Mouse (Mus musculus): Measurements from ENCODE around the gene Pla2g12a. TPM values are rescaled to one million over a fixed set of nuclear protein-coding genes. Genes with fewer than 3 reads are reported as not detected.

Pla2g12a gene
- polyA plus RNA-seq, 1 experiment from 2014 or later, result 38.7 TPM

DNA sequence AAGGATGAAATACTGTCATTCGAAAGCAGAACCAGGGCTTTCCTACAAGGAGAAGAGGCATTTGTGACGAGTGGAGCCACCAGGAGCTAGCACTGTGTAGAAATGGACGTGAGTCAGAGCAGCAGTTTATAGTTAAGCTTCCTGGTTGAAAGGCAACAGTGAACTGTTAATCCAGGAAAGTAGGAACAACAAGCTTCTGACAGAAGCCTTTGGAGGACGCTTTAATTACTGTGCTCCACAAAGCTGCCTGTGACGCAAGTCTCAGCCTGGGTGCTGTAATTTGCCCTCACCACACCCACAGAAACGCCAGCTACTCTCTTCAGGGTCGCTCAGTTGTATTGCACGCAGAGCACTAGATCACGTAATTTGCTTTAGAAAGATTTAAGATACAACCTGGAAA is 58.2 kb downstream of the Pla2g12a start:
- Histone ChIP-seq H3K4me2 (no peak overlapping the region), H3K27ac (no peak overlapping the region), H3K36me3 (no peaks in the 10 kb centered on the region), H3K27me3 (no peaks in the 10 kb centered on the region), H3K4me1 (no peaks in the 10 kb centered on the region), H3K9ac (no peak overlapping the region), H3K4me3 (no peak overlapping the region), H3K9me3 (no peaks in the 10 kb centered on the region)
- 57% methylated on average over 9 of the region's 9 CpGs for WGBS
- no peak for ATAC-seq (ENCODE audit: borderline replicate concordance, extremely low read depth, low FRiP score, low TSS enrichment)

- Histone ChIP-seq H3K9me3 (no peaks in the 10 kb centered on the region), H3K4me1 (no peaks in the 10 kb centered on the region), H3K9ac (no peak overlapping the region), H3K4me3 (no peak overlapping the region), H3K27ac (no peak overlapping the region), H3K27me3 (no peaks in the 10 kb centered on the region), H3K36me3 (no peaks in the 10 kb centered on the region), H3K4me2 (no peak overlapping the region)
- no peak for ATAC-seq (ENCODE audit: borderline replicate concordance, extremely low read depth, low FRiP score, low TSS enrichment)
- WGBS, result 40% methylated on average over 3 of the region's 3 CpGs
Observed at GRCm38 (mm10) chr3:129937848-129938247, 59.4 kb downstream of the Pla2g12a start.

GRCm38 (mm10) chr3:129939058-129939457 is 60.7 kb downstream of the Pla2g12a start:
- Histone ChIP-seq H3K27me3 (no peaks in the 10 kb centered on the region), H3K27ac (no peak overlapping the region), H3K4me3 (no peak overlapping the region), H3K4me1 (no peaks in the 10 kb centered on the region), H3K9ac (no peak overlapping the region), H3K36me3 (no peaks in the 10 kb centered on the region), H3K9me3 (no peaks in the 10 kb centered on the region), H3K4me2 (no peak overlapping the region)
- ATAC-seq (ENCODE audit: borderline replicate concordance, extremely low read depth, low FRiP score, low TSS enrichment), result no peak
- WGBS, result 73% methylated on average over 7 of the region's 7 CpGs

GRCm38 (mm10) chr3:129940780-129941179 is 62.4 kb downstream of the Pla2g12a start:
- H3K27me3 ChIP-seq, result no peaks in the 10 kb centered on the region
- no peak for ATAC-seq (ENCODE audit: borderline replicate concordance, extremely low read depth, low FRiP score, low TSS enrichment)

GRCm38 (mm10) chr3:129941291-129941690 is 62.9 kb downstream of the Pla2g12a start:
- 90% methylated on average over 1 of the region's 1 CpGs for WGBS

More at GRCm38 (mm10) chr3:129940780-129941179, 62.4 kb downstream of the Pla2g12a start:
- no peaks in the 10 kb centered on the region for H3K9me3 ChIP-seq
- WGBS, result 91% methylated on average over 2 of the region's 2 CpGs
- no peak overlapping the region for H3K9ac ChIP-seq
- no peaks in the 10 kb centered on the region for H3K4me1 ChIP-seq
- no peak overlapping the region for H3K4me2 ChIP-seq
- no peak overlapping the region for H3K4me3 ChIP-seq
- no peak overlapping the region for H3K27ac ChIP-seq
- H3K36me3 ChIP-seq, result no peaks in the 10 kb centered on the region

GRCm38 (mm10) chr3:129943813-129944212 is 65.4 kb downstream of the Pla2g12a start:
- no peak for ATAC-seq (ENCODE audit: borderline replicate concordance, extremely low read depth, low FRiP score, low TSS enrichment)
- WGBS, result 63% methylated on average over 4 of the region's 4 CpGs
- Histone ChIP-seq H3K9me3 (no peaks in the 10 kb centered on the region), H3K27ac (no peak overlapping the region), H3K4me2 (no peak overlapping the region), H3K27me3 (no peaks in the 10 kb centered on the region), H3K36me3 (no peaks in the 10 kb centered on the region), H3K9ac (no peak overlapping the region), H3K4me3 (no peak overlapping the region), H3K4me1 (no peaks in the 10 kb centered on the region)

More at GRCm38 (mm10) chr3:129941291-129941690, 62.9 kb downstream of the Pla2g12a start:
- Histone ChIP-seq H3K4me3 (no peak overlapping the region), H3K36me3 (no peaks in the 10 kb centered on the region), H3K4me2 (no peak overlapping the region), H3K4me1 (no peaks in the 10 kb centered on the region), H3K27me3 (no peaks in the 10 kb centered on the region), H3K27ac (no peak overlapping the region), H3K9ac (no peak overlapping the region), H3K9me3 (no peaks in the 10 kb centered on the region)
- ATAC-seq (ENCODE audit: borderline replicate concordance, extremely low read depth, low FRiP score, low TSS enrichment), result no peak

Other genes with a start within 250 kb of the Pla2g12a start
- 0.96 and 1.3 TPM in 2 replicates for gene Egf, start 123.3 kb upstream of the Pla2g12a start, polyA plus RNA-seq (2015; fragmentation: Nextera tagmentation; extraction: Ambion mirVana)
- gene Lrit3, start 74.6 kb upstream of the Pla2g12a start, polyA plus RNA-seq (2015; fragmentation: Nextera tagmentation; extraction: Ambion mirVana), result not detected in 2 replicates
- 0.15 TPM in 1 of 2 replicates, not detected in the other for gene Rrh, start 56.0 kb upstream of the Pla2g12a start, polyA plus RNA-seq (2015; fragmentation: Nextera tagmentation; extraction: Ambion mirVana)
- gene Gar1, start 47.2 kb upstream of the Pla2g12a start, polyA plus RNA-seq (2015; fragmentation: Nextera tagmentation; extraction: Ambion mirVana), result 82.9 and 92.0 TPM in 2 replicates
- 19.8 and 22.2 TPM in 2 replicates for gene Cfi, start 42.7 kb upstream of the Pla2g12a start, polyA plus RNA-seq (2015; fragmentation: Nextera tagmentation; extraction: Ambion mirVana)
- gene Casp6, start 22.8 kb downstream of the Pla2g12a start, polyA plus RNA-seq (2015; fragmentation: Nextera tagmentation; extraction: Ambion mirVana), result 81.2 and 87.4 TPM in 2 replicates
- 3.3 and 4.9 TPM in 2 replicates for gene Mcub, start 91.6 kb downstream of the Pla2g12a start, polyA plus RNA-seq (2015; fragmentation: Nextera tagmentation; extraction: Ambion mirVana)
- 28.6 and 29.8 TPM in 2 replicates for gene Sec24b, start 182.9 kb downstream of the Pla2g12a start, polyA plus RNA-seq (2015; fragmentation: Nextera tagmentation; extraction: Ambion mirVana)